Mouse (Mus musculus) ovary, postnatal 14 days (tissue): ENCODE measurements around the gene Tas2r103.

Experiments
- DNase-seq: peaks from one replicate; pipeline ENCODE4 v3.0.0; 2022; ENCODE audit warnings: low spot score

The Tas2r103 gene

DNA sequence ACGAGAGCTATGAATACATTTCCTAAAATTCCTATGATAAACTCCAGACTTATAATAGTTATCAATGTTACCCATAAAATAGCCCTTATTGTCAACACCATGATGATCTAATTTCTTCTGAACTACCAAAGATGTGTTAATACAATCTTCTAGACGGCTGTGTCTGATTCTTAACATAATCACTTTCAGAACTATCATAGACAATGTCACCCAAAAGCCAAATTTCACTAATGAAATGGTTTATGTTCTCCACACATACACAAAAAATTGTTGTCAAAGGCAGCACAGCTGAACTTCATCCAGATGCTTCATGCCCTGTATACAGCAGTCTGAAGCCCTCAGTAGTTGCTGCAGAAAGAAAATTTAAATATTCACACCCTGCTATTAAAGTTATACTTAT lies at the start of gene Tas2r103:
TSS of gene Tas2r103 (minus strand) at position 101 of the 400 bp plus-strand sequence.
- DNase-seq: no peak

DNA sequence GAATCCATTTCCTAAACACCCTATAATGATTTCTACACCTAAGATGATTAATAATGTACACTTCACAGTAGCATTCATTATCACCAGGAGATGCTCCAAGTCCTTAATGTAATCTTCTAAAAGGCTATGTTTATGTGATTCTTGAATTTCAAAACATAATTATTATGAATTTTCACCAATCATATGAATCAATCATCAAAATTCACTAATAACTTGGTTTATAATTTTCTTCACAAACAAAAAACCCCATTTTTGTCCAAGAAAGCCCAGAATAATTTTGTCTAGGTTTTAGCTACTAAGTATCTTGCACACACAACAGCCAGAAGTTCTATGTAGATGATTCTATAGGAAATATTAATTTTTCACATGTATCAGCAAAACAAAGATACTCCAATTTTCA lies 18.8 kb upstream of the Tas2r103 start, which contains the start of gene Tas2r140:
TSS of gene Tas2r140 (minus strand) at position 101 of the 400 bp plus-strand sequence.
- DNase-seq: no peak
